Mouse (Mus musculus) CH12.LX (cell line): ENCODE results near the gene Ankrd34b.

ENCODE experiments used
- CTCF ChIP-seq, 2 experiments: IDR thresholded peaks in 1 of 2; conservative IDR thresholded peaks in 1 of 2; 2 replicates each; pipeline ENCODE4 v1.5.1; 2011 to 2012; ENCODE audit warnings: low read depth in 2 of 2, low read length in 2 of 2, improper control_type of control experiment in 1 of 2, inconsistent platforms in 1 of 2, mild to moderate bottlenecking in 1 of 2, moderate library complexity in 1 of 2
- E2F4 ChIP-seq: IDR thresholded peaks from 2 replicates; pipeline ENCODE4 v1.6.1; 2011; ENCODE audit warnings: low read depth, low read length, improper control_type of control experiment; ENCODE audit not compliant: insufficient replicate concordance
- EP300 ChIP-seq: IDR thresholded peaks from 2 replicates; pipeline ENCODE4 v1.6.1; 2011; ENCODE audit warnings: low read length, improper control_type of control experiment
- HCFC1 ChIP-seq: IDR thresholded peaks from 2 replicates; pipeline ENCODE4 v1.6.1; 2012; ENCODE audit warnings: low read depth, mild to moderate bottlenecking, inconsistent platforms, low read length, improper control_type of control experiment
- MEF2A ChIP-seq: IDR thresholded peaks from 2 replicates; pipeline ENCODE4 v1.6.1; 2014; ENCODE audit warnings: low read depth, mild to moderate bottlenecking, inconsistent platforms, low read length, improper control_type of control experiment, borderline replicate concordance
- POLR2A ChIP-seq: IDR thresholded peaks from 2 replicates; pipeline ENCODE4 v1.6.1; 2011; ENCODE audit warnings: low read depth, mild to moderate bottlenecking, improper control_type of control experiment, low read length
- RAD21 ChIP-seq: IDR thresholded peaks from 2 replicates; pipeline ENCODE4 v1.6.1; 2011; ENCODE audit warnings: low read depth, mild to moderate bottlenecking, low read length, improper control_type of control experiment, moderate library complexity
- SIN3A ChIP-seq: IDR thresholded peaks from 2 replicates; pipeline ENCODE4 v1.6.1; 2012; ENCODE audit warnings: low read length, improper control_type of control experiment, inconsistent platforms

GRCm38 (mm10) chr13:92467891-92468290, 42.2 kb downstream of the Ankrd34b start:
- TF ChIP-seq SIN3A (no peak), CTCF (conservative IDR thresholded peaks at IDR 0.05 in 1 of 2, IDR thresholded peaks at IDR 0.05 in 1 of 2; ENCODE audit: low read depth in 2 of 2, low read length in 2 of 2) (no peak), E2F4 (no peak), RAD21 (no peak), HCFC1 (no peak), MEF2A (no peak), POLR2A (no peak), EP300 (no peak)
